Mouse (Mus musculus) testis, adult 2 months (tissue): Measurements from ENCODE around the gene Bcl9l. TPM values are rescaled to one million over a fixed set of nuclear protein-coding genes. Genes with fewer than 3 reads are reported as not detected.

Source experiments
- H3K27ac ChIP-seq: fragments of 200-500 bp; 2 replicates; pipeline ENCODE4 v1.5.1; 2012; ENCODE audit warnings: low read depth, low read length; ENCODE audit not compliant: control insufficient read depth, insufficient read depth
- H3K27me3 ChIP-seq: fragments of 200-500 bp; 2 replicates; pipeline ENCODE4 v1.6.1; 2012; ENCODE audit warnings: mild to moderate bottlenecking, low read length, moderate library complexity; ENCODE audit not compliant: control insufficient read depth, insufficient read depth
- H3K36me3 ChIP-seq: fragments of 200-500 bp; 2 replicates; pipeline ENCODE4 v1.6.1; 2012; ENCODE audit warnings: mild to moderate bottlenecking, low read length; ENCODE audit not compliant: control insufficient read depth, insufficient read depth
- H3K4me1 ChIP-seq: fragments of 200-500 bp; 2 replicates; pipeline ENCODE4 v1.6.1; 2012; ENCODE audit warnings: low read length; ENCODE audit not compliant: control insufficient read depth, insufficient read depth
- H3K4me3 ChIP-seq: fragments of 200-500 bp; 2 replicates; pipeline ENCODE4 v1.5.1; 2012; ENCODE audit warnings: low read depth, mild to moderate bottlenecking, low read length, moderate library complexity, mixed read lengths; ENCODE audit not compliant: control insufficient read depth
- CTCF ChIP-seq: fragments of 200-500 bp; IDR thresholded peaks from 2 replicates; pipeline ENCODE4 v1.5.1; 2012; ENCODE audit warnings: low read depth, mild to moderate bottlenecking, inconsistent platforms, low read length, moderate library complexity; ENCODE audit not compliant: control insufficient read depth, insufficient read depth, insufficient replicate concordance
- POLR2A ChIP-seq: fragments of 200-500 bp; IDR thresholded peaks from 2 replicates; pipeline ENCODE4 v1.6.1; 2012; ENCODE audit warnings: low read depth, mild to moderate bottlenecking, inconsistent platforms, low read length, moderate library complexity; ENCODE audit not compliant: control insufficient read depth
- polyA plus RNA-seq: library from polyadenylated mRNA; depleted of rRNA; stranded (reverse); fragments of >200 nt; gene quantifications from 2 replicates; pipeline ENCODE4 v1.2.3, GENCODE M21; 2012

Gene Bcl9l
- polyA plus RNA-seq, 1 experiment = 8.4 TPM

DNA sequence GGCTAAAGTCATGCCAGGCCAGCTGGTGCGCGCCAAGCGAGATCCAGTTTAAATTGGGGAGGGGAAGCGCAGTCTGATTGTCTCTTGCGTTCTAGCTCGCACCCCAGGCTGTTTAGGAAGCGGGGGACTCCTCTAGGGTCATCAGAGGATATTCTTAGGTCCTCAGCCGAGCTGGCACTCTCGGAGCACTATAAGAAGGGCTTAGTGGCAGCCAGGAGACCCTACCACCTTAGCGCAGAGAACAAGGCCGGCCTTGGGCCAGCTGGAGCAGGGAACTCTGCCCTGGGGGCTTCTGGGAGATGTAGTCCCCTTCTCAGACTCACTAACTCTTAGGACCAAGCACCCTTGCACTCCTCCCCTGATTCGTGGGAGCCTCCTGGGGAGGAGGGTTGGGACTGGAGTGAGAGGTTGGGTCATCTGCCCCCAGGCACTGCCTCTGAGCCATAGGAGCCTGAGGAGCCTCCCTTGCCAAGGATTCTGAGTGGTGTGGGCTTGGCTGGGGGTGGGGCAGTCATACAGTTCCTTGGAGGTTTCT lies 952 bp downstream of the Bcl9l start:
- Histone ChIP-seq H3K27ac (peak overlapping the region; percentile 77), H3K4me1 (peaks cover 14% of the 10 kb centered on the region), H3K27me3 (no peaks in the 10 kb centered on the region), H3K36me3 (no peaks in the 10 kb centered on the region), H3K4me3 (peak overlapping the region; percentile 85)
- no peak; the same call in 1 of the 2 replicates for TF ChIP-seq POLR2A
- no peak for TF ChIP-seq CTCF

DNA sequence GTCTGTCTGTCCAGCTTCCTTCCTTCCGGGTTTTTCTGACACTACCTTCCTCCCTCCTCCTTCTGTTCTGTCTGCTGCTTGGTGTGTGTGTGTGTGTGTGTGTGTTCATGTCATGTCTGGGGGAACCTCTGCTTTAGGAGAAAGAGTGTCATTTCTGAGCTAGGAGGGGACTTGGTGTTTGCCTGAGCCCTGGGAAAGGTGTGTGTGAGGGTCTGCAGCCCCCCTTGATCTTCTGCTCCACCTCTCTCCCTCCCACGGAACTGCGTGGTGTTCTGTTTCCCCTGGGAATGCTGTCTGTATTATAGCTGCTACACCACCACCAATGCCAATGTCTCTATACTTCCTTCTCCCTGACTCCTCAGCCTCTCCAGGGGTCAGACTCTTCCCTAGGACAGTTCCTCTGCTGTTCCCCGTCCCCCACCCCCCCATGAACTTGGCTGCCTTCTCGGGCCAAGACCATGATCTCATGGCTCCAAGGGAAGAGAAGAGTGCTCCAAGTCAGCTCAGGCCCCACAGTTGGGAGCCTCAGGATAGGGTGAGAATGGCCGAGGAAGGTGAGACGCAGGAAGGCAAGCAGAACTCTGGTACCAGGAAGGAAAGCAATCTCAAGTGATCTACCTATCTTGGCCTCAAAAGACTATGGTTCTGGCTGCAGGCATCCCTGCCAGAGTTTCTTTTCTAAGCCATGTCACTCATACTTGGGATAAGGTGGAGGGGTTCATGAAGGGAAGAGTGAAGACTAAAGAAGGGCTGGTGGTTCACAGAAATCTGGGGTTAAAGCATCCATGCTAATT lies 1.9 kb downstream of the Bcl9l start:
- Histone ChIP-seq H3K36me3 (no peaks in the 10 kb centered on the region), H3K27ac (peak overlapping the region; percentile 77), H3K27me3 (no peaks in the 10 kb centered on the region), H3K4me3 (peak overlapping the region; percentile 85), H3K4me1 (peaks cover 14% of the 10 kb centered on the region)
- no peak for TF ChIP-seq POLR2A
- TF ChIP-seq CTCF = no peak

DNA sequence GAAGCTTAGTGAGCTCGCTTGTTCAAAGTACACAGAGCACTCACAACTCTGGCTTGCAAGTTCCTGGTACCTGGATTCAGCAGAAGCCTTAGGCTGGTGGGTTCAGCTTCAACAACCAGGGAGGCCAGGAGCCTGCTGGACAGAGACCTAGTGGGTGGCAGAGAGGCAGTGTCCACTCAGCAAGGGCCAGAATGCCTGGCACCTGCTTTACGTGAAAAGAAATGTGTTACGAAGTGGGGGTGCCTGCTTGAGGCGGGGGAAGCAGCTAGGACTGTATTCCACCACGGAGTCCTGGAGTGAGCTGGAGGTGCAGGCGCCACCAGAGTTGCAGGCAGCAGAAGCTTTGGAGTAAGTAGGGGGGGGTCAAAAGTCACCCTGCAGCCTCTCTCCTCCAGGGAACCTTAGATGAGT lies 2.5 kb downstream of the Bcl9l start:
- H3K36me3 ChIP-seq = no peaks in the 10 kb centered on the region
- peaks cover 18% of the 10 kb centered on the region for H3K4me1 ChIP-seq
- H3K4me3 ChIP-seq = no peak overlapping the region
- H3K27me3 ChIP-seq = no peaks in the 10 kb centered on the region
- TF ChIP-seq POLR2A = 0 out of 2 replicates have a peak, but pooled peaks have one; percentile 21
- no peak for TF ChIP-seq CTCF
- peak overlapping the region; percentile 46 for H3K27ac ChIP-seq

DNA sequence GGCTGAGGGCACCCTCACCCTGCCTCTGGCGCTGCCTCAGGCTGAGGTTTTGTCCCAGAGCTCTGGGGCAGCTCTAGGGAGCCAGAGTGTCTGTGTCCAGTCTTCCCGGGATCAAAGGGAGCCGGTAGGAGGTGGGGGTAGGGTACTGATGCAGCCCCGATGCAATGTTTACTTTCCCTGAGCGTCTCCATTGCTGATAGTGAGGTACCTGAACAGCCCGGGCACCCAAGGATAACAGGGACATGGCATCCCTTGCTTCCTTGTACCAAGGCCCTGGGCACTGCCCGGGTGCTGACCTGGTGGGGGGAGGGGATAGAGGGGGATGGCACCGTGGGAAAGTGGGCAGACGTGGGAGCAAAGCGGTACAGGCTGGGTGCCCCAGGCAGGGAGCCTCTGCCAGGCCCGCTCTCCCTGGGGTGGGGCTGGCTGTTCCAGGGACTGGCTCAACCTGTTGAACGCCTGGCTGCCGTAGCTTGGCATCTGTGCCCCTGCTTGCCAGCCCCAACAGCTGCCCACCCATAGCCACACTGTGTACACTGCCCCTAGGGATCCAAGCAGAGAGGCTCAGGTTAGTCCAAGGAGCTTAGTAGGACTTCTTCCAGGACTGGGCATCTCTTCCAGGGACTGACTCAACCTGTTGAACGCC lies 3.0 kb downstream of the Bcl9l start:
- H3K27ac ChIP-seq = peak overlapping the region; percentile 69
- peaks cover 22% of the 10 kb centered on the region for H3K4me1 ChIP-seq
- no peaks in the 10 kb centered on the region for H3K27me3 ChIP-seq
- TF ChIP-seq CTCF = no peak
- TF ChIP-seq POLR2A = no peak
- H3K4me3 ChIP-seq = no peak overlapping the region
- H3K36me3 ChIP-seq = no peaks in the 10 kb centered on the region

DNA sequence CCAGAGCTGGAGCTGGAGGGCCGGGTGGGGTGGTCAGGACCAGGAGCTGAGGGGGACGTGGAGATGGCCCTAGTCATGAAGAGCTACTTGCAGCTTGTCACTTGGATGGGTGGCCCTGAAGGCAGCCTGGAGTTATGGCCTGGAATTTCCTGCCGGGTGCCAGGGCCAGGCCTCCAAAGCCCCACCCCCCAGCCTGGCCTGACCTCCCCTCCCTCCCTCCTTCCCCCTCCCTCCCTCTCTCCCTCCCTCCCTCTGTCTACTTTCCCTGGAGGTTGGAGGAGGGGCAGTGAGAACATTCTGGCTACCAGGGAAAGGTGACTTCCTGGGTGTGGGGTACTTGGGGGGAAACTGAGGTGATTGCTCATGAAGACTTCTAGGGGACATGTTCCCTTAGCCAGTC lies 3.7 kb downstream of the Bcl9l start:
- H3K27ac ChIP-seq = peak overlapping the region; percentile 79
- TF ChIP-seq POLR2A (peak; percentile 9; the same call in 1 of the 2 replicates), CTCF (no peak)
- no peaks in the 10 kb centered on the region for H3K27me3 ChIP-seq
- H3K36me3 ChIP-seq = no peaks in the 10 kb centered on the region
- peaks cover 29% of the 10 kb centered on the region for H3K4me1 ChIP-seq
- H3K4me3 ChIP-seq = no peak overlapping the region

DNA sequence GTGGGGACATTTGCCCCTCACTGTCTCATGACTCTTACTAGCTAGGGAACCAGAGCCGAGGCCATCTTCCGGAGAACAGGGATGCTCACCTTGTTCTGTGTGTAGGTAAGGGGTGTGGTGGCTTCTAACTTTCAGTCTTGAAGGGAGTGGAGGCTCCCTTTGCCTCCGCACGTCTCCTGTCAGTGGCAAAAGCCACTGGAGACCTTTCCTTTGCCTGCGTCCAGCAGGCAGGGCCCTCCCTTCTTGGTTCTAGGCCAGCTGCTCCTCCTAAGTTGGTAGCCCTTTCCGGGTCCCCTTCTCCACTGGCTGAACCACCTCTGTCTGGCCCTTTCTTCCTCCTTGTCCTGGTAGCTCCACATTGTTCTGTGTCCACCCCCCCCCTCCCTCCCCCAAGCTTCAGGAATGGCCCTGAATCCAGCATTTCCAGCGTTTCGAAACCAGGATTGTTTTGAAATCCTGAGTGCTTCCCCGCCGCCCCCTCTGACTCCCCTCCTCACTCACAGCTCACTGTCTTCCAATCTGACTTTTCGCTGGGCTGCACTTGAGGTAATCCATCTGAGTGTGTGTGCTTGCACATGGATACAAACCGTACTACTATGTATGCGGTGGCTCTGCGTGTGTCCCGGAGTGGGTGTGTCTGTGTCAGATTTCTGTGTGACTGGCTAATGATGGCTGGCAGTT lies 4.3 kb downstream of the Bcl9l start:
- Histone ChIP-seq H3K36me3 (no peaks in the 10 kb centered on the region), H3K4me3 (peak overlapping the region; percentile 15), H3K27ac (peak overlapping the region; percentile 81), H3K27me3 (no peaks in the 10 kb centered on the region), H3K4me1 (peaks cover 35% of the 10 kb centered on the region)
- TF ChIP-seq POLR2A (0 out of 2 replicates have a peak, but pooled peaks have one; percentile 6), CTCF (no peak)
